Mouse (Mus musculus) ovary, postnatal 36 days (tissue): ENCODE results near the gene Lpin2.
A peak's percentile ranks its signal among the peaks of the same experiment; 100 is the strongest.

ENCODE experiments used
- DNase-seq: peaks from one replicate; pipeline ENCODE4 v3.0.0; 2022; ENCODE audit warnings: low spot score, mixed read lengths

Gene Lpin2

DNA sequence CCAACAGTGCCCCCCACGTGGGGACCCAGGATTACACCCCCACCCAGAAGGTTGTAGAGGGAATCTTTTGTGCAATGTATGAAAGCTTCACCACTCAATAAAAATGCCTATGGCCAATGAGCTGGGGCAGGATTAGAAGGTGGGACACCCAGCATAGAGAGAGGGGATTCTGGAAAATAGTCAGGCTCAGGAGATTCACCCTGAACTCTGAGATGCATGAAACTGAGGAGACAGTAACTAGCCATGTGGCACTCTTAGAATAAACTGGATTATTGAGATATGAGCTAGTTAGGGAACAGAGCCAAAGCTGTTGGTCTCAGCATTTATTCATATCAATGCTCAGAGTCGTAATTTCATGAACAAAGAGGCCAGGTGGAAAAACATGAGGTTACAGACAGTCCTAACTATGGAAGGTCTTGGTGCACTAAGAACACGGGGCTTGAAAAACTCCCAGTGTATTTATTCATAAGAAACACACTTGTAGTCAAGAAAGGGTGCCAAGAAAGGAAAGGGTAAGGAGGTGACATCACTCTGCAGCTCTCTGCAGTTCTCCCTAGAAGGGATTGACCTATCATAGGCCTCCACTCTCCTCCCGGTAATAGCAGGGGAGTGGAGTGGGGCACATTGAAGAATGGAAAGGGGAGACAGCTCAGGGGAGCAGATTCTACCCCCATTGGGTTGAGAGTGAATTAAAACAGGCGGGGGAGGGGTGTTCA, 83.1 kb downstream of the Lpin2 start:
- DNase-seq: no peak

DNA sequence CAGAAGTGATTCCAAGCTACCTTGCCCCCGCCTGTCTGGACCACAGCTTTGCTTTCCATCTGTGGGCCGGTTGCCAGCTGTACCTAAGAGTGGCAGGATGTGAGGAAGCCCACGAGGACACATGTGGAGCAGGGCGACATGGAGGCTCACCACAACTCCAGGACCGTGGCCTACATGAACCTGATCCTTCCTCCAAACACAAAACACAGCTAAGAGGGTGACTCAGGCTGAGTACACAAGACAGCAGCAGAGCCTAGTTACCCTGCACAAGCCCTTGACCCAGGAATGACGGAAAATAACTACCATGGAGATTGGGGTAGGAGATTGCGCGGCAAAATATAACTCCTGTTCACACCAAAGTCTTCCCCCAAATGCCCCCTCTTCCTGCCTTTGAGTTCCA, 85.0 kb downstream of the Lpin2 start:
- DNase-seq: no peak

DNA sequence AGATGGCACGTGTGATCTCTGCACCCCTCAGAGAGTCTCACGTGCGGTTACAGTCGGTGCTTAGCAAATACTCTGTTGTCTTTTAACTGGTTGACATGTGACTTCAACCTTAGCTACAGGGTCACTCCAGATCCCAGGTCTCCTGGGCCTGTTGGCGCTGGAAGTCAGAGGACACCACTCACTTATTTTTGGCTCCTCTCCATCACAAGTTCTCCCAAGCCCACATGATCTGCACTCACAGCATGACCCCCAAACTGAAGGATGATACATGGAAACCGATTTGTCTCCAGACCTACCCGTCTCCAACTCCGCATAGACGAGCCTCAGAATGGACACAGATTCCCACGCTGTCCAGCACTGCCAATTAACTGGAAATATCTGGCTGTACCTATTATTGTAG, 85.8 kb downstream of the Lpin2 start:
- DNase-seq: no peak

- no peak for DNase-seq
Observed at GRCm38 (mm10) chr17:71268599-71268998, 86.2 kb downstream of the Lpin2 start.

DNA sequence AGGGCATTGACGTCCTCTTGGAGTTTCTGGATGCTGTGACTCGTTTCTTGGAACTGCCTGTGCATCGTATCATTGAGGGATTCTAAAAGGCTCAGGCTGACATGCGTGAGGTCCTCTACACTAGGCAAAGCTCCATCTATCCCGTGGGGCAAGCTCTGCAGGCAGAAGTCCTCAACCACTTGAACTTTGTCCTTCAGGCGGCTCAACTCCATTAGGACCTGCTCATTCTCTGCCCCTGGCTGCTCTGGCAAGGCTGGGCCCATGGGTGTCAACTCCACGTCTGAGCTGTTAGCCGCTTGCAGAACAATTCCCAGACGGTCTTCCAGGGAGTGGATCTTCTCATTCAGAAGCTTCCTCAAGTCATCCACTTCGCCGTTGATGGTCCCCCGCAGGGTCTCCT, 91.5 kb downstream of the Lpin2 start:
- no peak for DNase-seq

DNA sequence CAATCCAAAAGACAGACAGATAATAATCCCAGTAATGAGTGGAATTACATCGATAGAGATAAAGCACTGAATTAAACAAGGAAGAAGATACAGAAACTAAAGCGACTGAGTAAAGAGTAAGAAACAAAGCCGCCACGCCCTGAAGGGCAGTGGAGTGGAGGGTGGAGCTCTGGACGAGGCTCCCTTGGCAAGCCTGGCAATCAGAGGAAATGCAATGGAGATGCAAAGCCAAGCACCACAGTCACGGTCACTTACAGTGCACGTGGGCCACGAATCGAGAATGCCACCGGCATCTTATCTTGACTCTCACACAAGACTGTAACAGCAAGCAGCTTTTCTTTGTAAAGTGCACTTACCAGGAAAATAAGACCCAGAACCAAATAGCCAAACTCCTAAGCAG, 94.4 kb downstream of the Lpin2 start:
- DNase-seq: no peak

DNA sequence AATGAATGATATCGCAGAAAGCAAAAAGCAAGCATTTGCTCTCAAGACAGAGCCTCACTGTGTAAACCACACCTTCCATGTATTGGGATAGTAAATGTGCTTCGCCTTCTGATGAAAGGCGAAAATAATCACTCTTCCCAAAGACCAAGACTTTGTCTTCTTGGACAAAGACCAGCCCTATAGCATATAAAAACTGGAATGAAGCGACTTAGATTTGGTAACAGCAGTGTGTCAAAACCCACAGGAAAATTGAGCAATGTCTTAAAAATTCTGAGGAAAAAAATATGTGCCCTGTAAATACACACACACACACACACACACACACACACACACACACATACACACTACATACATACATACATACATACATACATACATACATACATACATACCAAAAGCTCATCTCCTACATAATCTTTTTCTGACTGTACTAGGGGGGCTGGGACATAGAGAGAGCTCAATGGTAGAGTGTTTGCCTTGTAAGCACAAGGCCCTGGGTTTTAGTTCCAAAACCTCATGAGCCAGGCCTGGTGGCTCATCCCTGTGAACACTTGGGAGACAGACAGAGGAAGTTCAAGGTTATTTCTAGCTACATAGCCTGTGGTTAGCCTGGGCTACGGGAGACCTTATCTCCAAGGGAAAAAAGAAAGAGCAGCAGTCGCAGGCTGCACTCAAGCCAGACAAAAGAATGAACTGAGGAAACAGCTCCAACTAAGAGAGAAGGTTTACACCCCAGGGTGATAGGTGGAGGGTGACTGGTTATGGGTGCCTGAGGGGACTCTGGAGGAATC, 95.5 kb downstream of the Lpin2 start:
- DNase-seq: no peak

GRCm38 (mm10) chr17:71282716-71283115, 100.4 kb downstream of the Lpin2 start:
- DNase-seq: no peak

DNA sequence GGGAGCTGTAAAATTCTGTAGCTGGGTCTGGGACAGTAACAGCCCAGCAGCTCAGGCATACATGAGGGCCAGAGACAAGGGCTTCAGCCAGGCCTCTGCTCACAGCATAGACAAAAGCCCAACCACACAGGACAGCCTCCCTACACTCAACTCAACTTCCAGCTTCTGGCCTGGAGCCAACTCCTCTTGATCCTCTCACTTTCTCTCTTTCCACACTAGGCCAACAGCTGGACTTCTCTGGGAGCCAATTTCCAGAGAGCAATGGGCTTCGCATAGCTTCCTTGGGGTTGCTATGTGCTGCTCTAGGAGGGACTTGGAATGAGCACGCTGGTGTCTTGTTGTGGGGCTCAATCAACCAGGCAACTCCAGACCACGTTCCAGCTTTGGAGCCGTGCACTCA, 100.9 kb downstream of the Lpin2 start:
- peak; percentile 36 for DNase-seq

GRCm38 (mm10) chr17:71284890-71285289, 102.5 kb downstream of the Lpin2 start:
- DNase-seq: no peak

DNA sequence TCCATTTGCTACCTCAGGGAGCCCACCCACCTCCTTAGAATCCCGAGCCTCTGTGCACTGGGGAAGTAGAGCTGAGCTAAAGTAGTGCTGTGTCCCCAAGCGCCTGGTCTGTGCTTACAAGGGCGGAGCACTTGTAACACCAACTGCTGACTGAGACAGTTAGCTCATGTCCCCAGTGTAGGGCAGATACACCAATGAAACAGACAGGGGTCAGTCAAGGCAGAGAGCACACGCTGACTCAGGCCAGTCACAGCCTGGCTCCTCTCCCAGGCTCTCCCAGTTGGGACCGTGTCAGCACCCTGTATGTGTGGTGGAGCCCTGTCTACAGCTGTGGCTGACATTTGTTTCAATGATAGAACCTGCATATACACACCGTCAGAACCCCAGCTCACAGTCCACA, 103.6 kb downstream of the Lpin2 start:
- DNase-seq: no peak

- DNase-seq: no peak
Observed at GRCm38 (mm10) chr17:71287586-71287985, 105.2 kb downstream of the Lpin2 start.

GRCm38 (mm10) chr17:71288145-71288758, 105.9 kb downstream of the Lpin2 start:
- DNase-seq: no peak

GRCm38 (mm10) chr17:71288808-71289548, 106.6 kb downstream of the Lpin2 start:
- no peak for DNase-seq

DNA sequence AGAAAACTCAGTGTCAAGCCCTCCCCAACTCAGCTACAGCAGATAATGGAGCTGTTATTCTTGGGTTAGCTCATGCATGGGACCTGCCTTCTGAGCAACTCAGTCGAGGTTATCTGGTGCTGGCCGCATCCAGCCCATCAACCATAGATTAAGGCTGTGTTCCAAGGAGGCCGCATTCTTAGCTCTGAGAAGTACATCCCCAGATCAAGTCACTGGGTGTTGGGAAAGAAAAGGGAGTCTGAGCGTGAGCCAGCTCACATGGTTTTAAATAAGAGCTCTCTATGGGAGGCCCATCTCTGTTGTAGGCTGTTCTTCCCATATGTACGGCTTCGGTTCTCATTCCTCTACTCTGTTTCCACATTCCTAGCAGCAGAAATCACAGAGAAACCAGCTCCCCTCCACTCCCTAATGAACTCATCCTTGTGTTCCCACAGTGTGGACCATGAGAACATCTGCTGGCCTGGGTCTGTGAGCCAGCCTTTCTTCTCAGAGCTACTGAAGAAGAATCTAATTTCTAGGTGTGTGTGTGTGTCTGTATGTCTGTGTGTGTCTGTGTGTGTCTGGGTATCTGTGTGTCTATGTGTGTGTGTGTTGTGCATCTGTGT, 107.3 kb downstream of the Lpin2 start:
- DNase-seq: no peak

DNA sequence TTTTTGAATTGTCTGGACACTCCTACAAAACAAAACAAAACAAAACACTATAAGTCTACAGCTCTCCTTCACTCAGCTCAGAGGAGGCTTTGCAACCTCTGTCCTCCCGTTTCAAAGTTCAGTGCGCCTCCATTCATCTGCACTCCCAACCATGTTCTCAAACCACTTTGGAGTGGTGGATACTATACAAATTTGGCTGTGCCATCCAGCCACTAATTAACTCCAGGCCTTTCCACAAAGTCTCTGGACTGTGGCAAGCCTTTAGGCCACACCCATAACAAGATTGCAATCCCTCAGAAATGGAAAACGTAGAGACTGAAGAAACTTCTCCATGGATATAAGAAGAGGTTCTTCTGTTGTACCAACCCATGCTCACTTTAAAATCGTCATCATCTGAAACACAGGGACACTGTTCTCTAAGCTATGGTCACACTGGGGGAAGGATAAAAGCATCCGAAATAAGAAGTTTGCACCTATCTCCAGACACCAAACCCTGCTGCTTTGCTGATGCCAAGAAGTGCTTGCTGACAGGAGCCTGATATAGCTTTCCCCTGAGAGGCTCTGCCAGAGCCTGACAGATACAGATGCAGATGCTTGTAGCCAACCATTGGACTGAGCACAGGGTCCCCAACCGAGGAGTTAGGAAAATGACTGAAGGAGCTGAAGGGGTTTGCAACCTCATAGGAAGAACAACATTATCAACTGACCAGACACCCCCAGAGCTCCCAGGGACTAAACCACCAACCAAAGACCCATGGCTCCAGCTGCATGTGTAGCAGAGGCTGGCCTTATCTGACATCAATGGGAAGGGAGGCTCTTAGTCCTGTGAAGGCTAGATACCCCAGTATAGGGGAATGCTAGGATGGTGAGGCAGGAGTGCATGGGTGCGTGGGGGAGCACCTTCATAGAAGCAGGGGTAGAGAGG, 108.4 kb downstream of the Lpin2 start:
- DNase-seq: no peak

DNA sequence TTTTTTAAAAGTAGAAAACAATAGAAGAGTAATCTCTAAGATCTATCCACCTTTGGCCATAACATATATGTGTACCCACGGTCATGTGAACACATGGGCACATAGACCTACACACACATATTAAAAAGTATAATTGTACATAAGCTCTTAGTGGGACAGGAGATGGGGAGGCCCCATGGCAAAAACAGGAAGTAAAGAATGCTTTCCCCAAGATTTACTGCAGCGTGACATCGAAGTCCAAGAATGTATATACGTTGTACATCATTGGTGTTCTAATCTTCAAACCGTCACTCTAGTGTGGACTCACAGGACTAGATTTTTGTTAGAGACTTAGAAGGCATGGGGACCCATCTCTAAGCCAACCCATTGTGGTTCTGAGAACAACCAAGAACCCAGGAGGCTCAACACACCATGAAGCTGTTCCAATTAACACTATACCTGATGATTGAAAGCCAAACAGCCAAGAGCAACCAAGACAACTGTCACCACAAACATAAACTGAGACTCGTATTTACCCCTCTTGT, 109.6 kb downstream of the Lpin2 start:
- DNase-seq: no peak

- no peak for DNase-seq
Observed at GRCm38 (mm10) chr17:71292897-71293296, 110.5 kb downstream of the Lpin2 start.

DNA sequence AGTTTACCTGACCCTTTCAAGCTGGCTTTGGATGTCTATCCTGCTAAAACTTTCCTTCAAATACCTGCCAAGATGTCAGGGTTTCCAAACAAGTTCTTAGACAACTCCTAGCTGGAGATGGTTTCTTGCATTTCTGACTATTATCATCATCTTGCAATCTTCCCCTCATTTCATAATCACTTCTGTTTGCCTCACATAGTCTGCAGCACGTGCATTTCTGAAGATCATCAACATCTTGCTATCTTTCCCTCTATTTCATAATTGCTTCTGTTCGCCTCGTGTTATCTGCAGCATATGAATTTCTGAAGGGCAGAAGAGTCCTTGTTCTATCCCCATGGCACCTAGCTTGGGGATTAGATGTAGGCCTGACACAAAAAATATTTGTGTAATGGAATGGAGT, 112.2 kb downstream of the Lpin2 start:
- DNase-seq: no peak
